Mouse (Mus musculus) left cerebral cortex, adult 6 months (tissue): ENCODE results near the gene Gpr63. TPM values are rescaled to one million over a fixed set of nuclear protein-coding genes. Genes with fewer than 3 reads are reported as not detected.

ENCODE experiments used
- long read RNA-seq, 2 experiments: library from polyadenylated mRNA; unstranded; transcript quantifications; one replicate each; pipeline ENCODE4 v2.0.0; 2019 to 2020
- polyA plus RNA-seq: library from polyadenylated mRNA; unstranded; fragments of <200 nt; fragmentation: Nextera tagmentation; gene quantifications from 2 replicates; pipeline ENCODE4 v1.2.3, GENCODE M21; 2021

Gene Gpr63
- polyA plus RNA-seq: 4.9 and 5.5 TPM in 2 replicates
- long read RNA-seq, experiment 1: 0 reads
- long read RNA-seq, experiment 2: 0 reads

GRCm38 (mm10) chr4:24966299-24966991 lies at the start of gene Gpr63:
Gene Gpr63 (plus strand): TSS chr4:24966407.

Other genes with a start within 250 kb of the Gpr63 start
- 6.9 and 9.1 TPM in 2 replicates for gene Klhl32, start 115.3 kb upstream of the Gpr63 start, polyA plus RNA-seq
- 23.6 and 36.2 TPM in 2 replicates for gene Ndufaf4, start 68.3 kb upstream of the Gpr63 start, polyA plus RNA-seq